Mouse (Mus musculus) intestine, embryonic 15.5 days (tissue): ENCODE measurements at regions not wholly inside any gene's neighbourhood (a gene's known extent, or its start where the extent isn't known, plus 50 kb on each side); places are given as distances from the start of the nearest gene placed in this dataset.

Experiments
- ATAC-seq: fragments of 200-750 bp; cut with Nextera tagmentation; 2 replicates; pipeline ENCODE4 v1.8.0; 2017; ENCODE audit warnings: moderate TSS enrichment, moderate library complexity
- H3K27ac ChIP-seq: fragments of 300-500 bp; sonication (generic); 2 replicates; pipeline ENCODE4 v1.5.1; 2015; ENCODE audit warnings: mild to moderate bottlenecking, inconsistent platforms
- H3K27me3 ChIP-seq: fragments of 300-500 bp; sonication (generic); replicated peaks from 2 replicates; pipeline ENCODE4 v1.6.1; 2015; ENCODE audit warnings: inconsistent platforms
- H3K36me3 ChIP-seq: fragments of 300-500 bp; sonication (generic); 2 replicates; pipeline ENCODE4 v1.6.1; 2015; ENCODE audit warnings: inconsistent platforms
- H3K4me1 ChIP-seq: fragments of 300-500 bp; sonication (generic); replicated peaks from 2 replicates; pipeline ENCODE4 v1.6.1; 2015; ENCODE audit warnings: inconsistent platforms
- H3K4me2 ChIP-seq: fragments of 300-500 bp; sonication (generic); replicated peaks from 2 replicates; pipeline ENCODE4 v1.6.1; 2015; ENCODE audit warnings: mild to moderate bottlenecking, inconsistent platforms
- H3K4me3 ChIP-seq: fragments of 300-500 bp; sonication (generic); replicated peaks from 2 replicates; pipeline ENCODE4 v1.5.1; 2015; ENCODE audit warnings: inconsistent platforms
- H3K9ac ChIP-seq: fragments of 300-500 bp; sonication (generic); 2 replicates; pipeline ENCODE4 v1.6.1; 2015; ENCODE audit warnings: inconsistent platforms
- H3K9me3 ChIP-seq: fragments of 300-500 bp; sonication (generic); 2 replicates; pipeline ENCODE4 v1.6.1; 2016; ENCODE audit warnings: inconsistent platforms
- WGBS: fragments of 180-500 bp; shearing (Covaris S2); methylation state at CpG from one replicate; pipeline ENCODE4 v1.1.7; 2015; 5-methylcytosine and 5-hydroxymethylcytosine counted together

- Histone ChIP-seq H3K4me3 (no peak overlapping the region), H3K36me3 (no peaks in the 10 kb centered on the region), H3K9me3 (no peaks in the 10 kb centered on the region), H3K4me1 (no peaks in the 10 kb centered on the region), H3K9ac (no peak overlapping the region), H3K27me3 (no peaks in the 10 kb centered on the region), H3K27ac (no peak overlapping the region), H3K4me2 (no peak overlapping the region)
- 87% methylated on average over 5 of the region's 5 CpGs for WGBS
- ATAC-seq: no peak
These were observed 254.5 kb downstream of the Hhipl2 start for GRCm38 (mm10) chr1:183672521-183672920.

GRCm38 (mm10) chr1:183677585-183677984 lies 259.6 kb downstream of the Hhipl2 start:
- Histone ChIP-seq H3K4me3 (no peak overlapping the region), H3K9me3 (no peaks in the 10 kb centered on the region), H3K9ac (no peak overlapping the region), H3K4me1 (no peaks in the 10 kb centered on the region), H3K4me2 (no peak overlapping the region), H3K36me3 (no peaks in the 10 kb centered on the region), H3K27ac (no peak overlapping the region), H3K27me3 (no peaks in the 10 kb centered on the region)
- ATAC-seq: no peak
- 88% methylated on average over 4 of the region's 4 CpGs for WGBS

DNA sequence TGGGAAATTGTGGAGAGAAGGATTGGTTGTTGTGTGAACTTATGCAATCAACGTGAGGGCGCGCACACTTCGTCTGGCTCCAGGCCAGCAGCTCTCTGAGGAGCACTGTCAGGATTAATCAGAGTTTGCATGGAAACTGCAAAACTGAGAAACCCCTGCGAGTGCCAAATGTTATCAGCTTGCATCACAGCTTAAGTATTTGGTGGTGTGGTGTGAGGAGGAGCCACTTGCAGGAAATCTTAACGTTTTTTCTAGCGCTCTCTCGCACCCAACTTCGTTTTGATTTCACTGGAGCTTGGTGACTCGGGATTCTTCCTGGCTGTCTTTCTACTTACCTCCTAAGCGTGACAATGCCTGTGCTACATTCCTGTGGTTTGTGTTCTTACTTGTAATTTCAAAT lies 261.9 kb downstream of the Hhipl2 start:
- Histone ChIP-seq H3K27ac (no peak overlapping the region), H3K4me3 (no peak overlapping the region), H3K36me3 (no peaks in the 10 kb centered on the region), H3K27me3 (no peaks in the 10 kb centered on the region), H3K9ac (no peak overlapping the region), H3K9me3 (no peaks in the 10 kb centered on the region), H3K4me1 (no peaks in the 10 kb centered on the region), H3K4me2 (0 out of 2 replicates have a peak overlapping the region, but pooled peaks have one; percentile 5)
- ATAC-seq: no peak
- WGBS: 42% methylated on average over 11 of the region's 11 CpGs

- Histone ChIP-seq H3K27ac (no peak overlapping the region), H3K9ac (no peak overlapping the region), H3K4me3 (no peak overlapping the region), H3K4me2 (no peak overlapping the region), H3K9me3 (no peaks in the 10 kb centered on the region), H3K36me3 (no peaks in the 10 kb centered on the region), H3K27me3 (no peaks in the 10 kb centered on the region), H3K4me1 (no peaks in the 10 kb centered on the region)
- WGBS: 77% methylated on average over 5 of the region's 5 CpGs
- ATAC-seq: no peak
These were observed 268.0 kb downstream of the Hhipl2 start for GRCm38 (mm10) chr1:183686056-183686455.

- Histone ChIP-seq H3K36me3 (no peaks in the 10 kb centered on the region), H3K9ac (no peak overlapping the region), H3K27ac (no peak overlapping the region), H3K9me3 (no peaks in the 10 kb centered on the region), H3K4me2 (no peak overlapping the region), H3K27me3 (no peaks in the 10 kb centered on the region), H3K4me1 (no peaks in the 10 kb centered on the region), H3K4me3 (no peak overlapping the region)
- WGBS: 84% methylated on average over 5 of the region's 5 CpGs
- ATAC-seq: no peak
These were observed 274.7 kb downstream of the Hhipl2 start for GRCm38 (mm10) chr1:183692756-183693155.

DNA sequence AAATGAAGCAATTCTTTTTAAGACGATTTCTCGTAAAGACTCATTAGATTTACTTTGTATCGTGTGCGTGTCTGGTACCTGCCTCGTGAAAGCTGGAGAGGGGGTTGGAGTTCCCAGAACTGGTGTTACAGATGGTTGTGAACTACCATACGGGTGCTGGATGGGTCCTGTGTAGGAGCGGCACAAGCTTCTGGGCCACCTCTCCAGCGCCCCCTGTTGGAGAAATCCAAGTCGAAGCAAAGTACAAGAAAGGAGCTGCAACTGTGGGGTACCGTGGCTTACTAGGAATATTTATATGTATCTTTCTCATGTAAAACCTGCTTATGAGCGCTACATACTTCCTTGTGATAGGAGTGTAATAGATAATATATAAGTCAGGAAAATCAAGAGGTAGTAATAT lies 281.3 kb downstream of the Hhipl2 start:
- Histone ChIP-seq H3K36me3 (no peaks in the 10 kb centered on the region), H3K4me3 (no peak overlapping the region), H3K9ac (no peak overlapping the region), H3K27ac (no peak overlapping the region), H3K4me2 (no peak overlapping the region), H3K4me1 (no peaks in the 10 kb centered on the region), H3K27me3 (no peaks in the 10 kb centered on the region), H3K9me3 (no peaks in the 10 kb centered on the region)
- WGBS: 79% methylated on average over 11 of the region's 11 CpGs
- no peak for ATAC-seq

GRCm38 (mm10) chr1:183702888-183703287 lies 284.9 kb downstream of the Hhipl2 start:
- H3K36me3 ChIP-seq: no peaks in the 10 kb centered on the region
- H3K9ac ChIP-seq: no peak overlapping the region
- H3K27ac ChIP-seq: no peak overlapping the region
- H3K27me3 ChIP-seq: no peaks in the 10 kb centered on the region
- no peak for ATAC-seq
- no peaks in the 10 kb centered on the region for H3K9me3 ChIP-seq
- WGBS: 96% methylated on average over 2 of the region's 2 CpGs
- H3K4me3 ChIP-seq: no peak overlapping the region
- H3K4me1 ChIP-seq: no peaks in the 10 kb centered on the region
- H3K4me2 ChIP-seq: no peak overlapping the region

GRCm38 (mm10) chr1:183712895-183713294 lies 294.9 kb downstream of the Hhipl2 start:
- no peak for ATAC-seq
- 83% methylated on average over 1 of the region's 1 CpGs for WGBS
- H3K36me3 ChIP-seq: no peaks in the 10 kb centered on the region
- no peak overlapping the region for H3K4me2 ChIP-seq
- no peak overlapping the region for H3K9ac ChIP-seq
- H3K9me3 ChIP-seq: no peaks in the 10 kb centered on the region
- H3K4me3 ChIP-seq: no peak overlapping the region
- H3K27me3 ChIP-seq: no peaks in the 10 kb centered on the region
- no peaks in the 10 kb centered on the region for H3K4me1 ChIP-seq
- no peak overlapping the region for H3K27ac ChIP-seq

- H3K9ac ChIP-seq: no peak overlapping the region
- H3K4me2 ChIP-seq: no peak overlapping the region
- H3K9me3 ChIP-seq: no peaks in the 10 kb centered on the region
- 75% methylated on average over 1 of the region's 1 CpGs for WGBS
- H3K4me3 ChIP-seq: no peak overlapping the region
- no peaks in the 10 kb centered on the region for H3K4me1 ChIP-seq
- H3K27me3 ChIP-seq: no peaks in the 10 kb centered on the region
- H3K27ac ChIP-seq: no peak overlapping the region
- H3K36me3 ChIP-seq: no peaks in the 10 kb centered on the region
- ATAC-seq: no peak
These were observed 296.0 kb upstream of the Dusp10 start for GRCm38 (mm10) chr1:183717060-183717459.

DNA sequence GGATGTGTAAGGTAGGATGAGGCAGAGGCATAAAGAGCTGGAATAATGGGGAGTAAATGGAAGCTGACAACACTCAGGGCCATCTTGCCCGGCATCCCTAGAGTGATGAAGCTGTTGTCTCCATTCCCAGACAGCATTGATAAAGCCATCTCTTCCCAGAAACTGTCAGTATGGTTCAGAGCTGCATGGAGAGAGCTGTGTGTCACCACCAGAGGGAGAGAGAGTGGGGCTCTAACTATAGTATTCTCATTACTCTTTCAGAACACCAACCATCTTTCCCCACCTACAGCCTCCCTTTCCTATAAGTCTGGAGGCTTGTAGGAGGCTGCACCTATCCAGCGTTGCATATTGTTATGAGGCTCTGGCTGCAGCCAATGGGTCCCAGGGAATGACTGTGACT lies 264.0 kb upstream of the Dusp10 start:
- ATAC-seq: no peak
- H3K36me3 ChIP-seq: no peaks in the 10 kb centered on the region
- no peak overlapping the region for H3K4me3 ChIP-seq
- no peaks in the 10 kb centered on the region for H3K4me1 ChIP-seq
- WGBS: 80% methylated on average over 2 of the region's 2 CpGs
- no peak overlapping the region for H3K27ac ChIP-seq
- no peak overlapping the region for H3K4me2 ChIP-seq
- H3K27me3 ChIP-seq: no peaks in the 10 kb centered on the region
- H3K9ac ChIP-seq: no peak overlapping the region
- no peaks in the 10 kb centered on the region for H3K9me3 ChIP-seq

DNA sequence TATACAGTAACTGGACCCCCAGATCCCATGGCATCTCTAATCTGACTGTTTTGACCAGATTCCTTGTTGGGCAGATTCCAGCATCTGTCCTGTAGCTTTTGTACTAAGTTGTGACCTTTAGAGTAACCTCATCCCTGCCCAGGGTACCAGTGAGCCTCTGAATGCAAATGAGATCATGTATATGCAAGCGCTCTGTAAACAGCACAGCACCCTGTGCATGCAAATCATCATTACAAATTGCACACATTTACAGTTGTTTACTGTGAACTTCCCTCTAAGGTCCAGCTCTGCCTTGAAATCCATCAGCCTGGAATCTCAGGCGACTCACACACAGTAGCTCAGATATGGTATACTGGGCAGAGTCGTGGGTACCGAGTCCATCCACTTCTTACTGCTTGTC lies 258.6 kb upstream of the Dusp10 start:
- Histone ChIP-seq H3K27ac (no peak overlapping the region), H3K4me2 (no peak overlapping the region), H3K27me3 (no peaks in the 10 kb centered on the region), H3K4me3 (no peak overlapping the region), H3K9me3 (no peaks in the 10 kb centered on the region), H3K36me3 (no peaks in the 10 kb centered on the region), H3K9ac (no peak overlapping the region), H3K4me1 (no peaks in the 10 kb centered on the region)
- WGBS: 76% methylated on average over 4 of the region's 4 CpGs
- no peak for ATAC-seq

GRCm38 (mm10) chr1:183756716-183757115 lies 256.4 kb upstream of the Dusp10 start:
- no peak for ATAC-seq
- WGBS: 65% methylated on average over 8 of the region's 8 CpGs

GRCm38 (mm10) chr1:183763864-183764726 lies 249.0 kb upstream of the Dusp10 start:
- WGBS: 56% methylated on average over 11 of the region's 11 CpGs
- H3K36me3 ChIP-seq: no peaks in the 10 kb centered on the region
- no peaks in the 10 kb centered on the region for H3K9me3 ChIP-seq
- H3K27me3 ChIP-seq: no peaks in the 10 kb centered on the region
- no peak overlapping the region for H3K4me2 ChIP-seq
- no peak overlapping the region for H3K27ac ChIP-seq
- H3K4me1 ChIP-seq: no peaks in the 10 kb centered on the region
- no peak overlapping the region for H3K4me3 ChIP-seq
- H3K9ac ChIP-seq: no peak overlapping the region
- ATAC-seq: peak; percentile 98

More at GRCm38 (mm10) chr1:183756716-183757115, 256.4 kb upstream of the Dusp10 start:
- no peaks in the 10 kb centered on the region for H3K9me3 ChIP-seq
- no peaks in the 10 kb centered on the region for H3K4me1 ChIP-seq
- H3K4me2 ChIP-seq: no peak overlapping the region
- H3K27ac ChIP-seq: no peak overlapping the region
- H3K36me3 ChIP-seq: no peaks in the 10 kb centered on the region
- H3K9ac ChIP-seq: no peak overlapping the region
- H3K4me3 ChIP-seq: no peak overlapping the region
- no peaks in the 10 kb centered on the region for H3K27me3 ChIP-seq
